Mouse (Mus musculus) kidney, embryonic 15.5 days (tissue): ENCODE results near the gene Lztfl1. TPM values are rescaled to one million over a fixed set of nuclear protein-coding genes. Genes with fewer than 3 reads are reported as not detected.
A peak's percentile ranks its signal among the peaks of the same experiment; 100 is the strongest.
"Not testable (repeated sequence)": the region's sequence is repeated elsewhere in the genome, so short reads cannot be mapped to it uniquely, and the experiment has no call there.

ENCODE experiments used
- ATAC-seq: fragments of 200-750 bp; cut with Nextera tagmentation; replicated peaks from 2 replicates; pipeline ENCODE4 v1.8.0; 2017; ENCODE audit warnings: moderate TSS enrichment; ENCODE audit not compliant: low FRiP score
- H3K27ac ChIP-seq: fragments of 300-500 bp; sonication (generic); 2 replicates; pipeline ENCODE4 v1.5.1; 2015; ENCODE audit warnings: mild to moderate bottlenecking, inconsistent platforms
- H3K27me3 ChIP-seq: fragments of 300-500 bp; sonication (generic); 2 replicates; pipeline ENCODE4 v1.6.1; 2015; ENCODE audit warnings: inconsistent platforms
- H3K36me3 ChIP-seq: fragments of 300-500 bp; sonication (generic); 2 replicates; pipeline ENCODE4 v1.6.1; 2015; ENCODE audit warnings: inconsistent platforms
- H3K4me1 ChIP-seq: fragments of 300-500 bp; sonication (generic); 2 replicates; pipeline ENCODE4 v1.6.1; 2015; ENCODE audit warnings: inconsistent platforms
- H3K4me2 ChIP-seq: fragments of 300-500 bp; sonication (generic); 2 replicates; pipeline ENCODE4 v1.6.1; 2015; ENCODE audit warnings: moderate library complexity, mild to moderate bottlenecking, inconsistent platforms
- H3K4me3 ChIP-seq: fragments of 300-500 bp; sonication (generic); replicated peaks from 2 replicates; pipeline ENCODE4 v1.5.1; 2015; ENCODE audit warnings: mild to moderate bottlenecking, inconsistent platforms
- H3K9ac ChIP-seq: fragments of 300-500 bp; sonication (generic); 2 replicates; pipeline ENCODE4 v1.6.1; 2015; ENCODE audit warnings: mild to moderate bottlenecking, inconsistent platforms
- H3K9me3 ChIP-seq: fragments of 300-500 bp; sonication (generic); replicated peaks from 2 replicates; pipeline ENCODE4 v1.6.1; 2016; ENCODE audit warnings: inconsistent platforms
- WGBS: fragments of 180-500 bp; shearing (Covaris S2); methylation state at CpG from one replicate; pipeline ENCODE4 v1.1.7; 2015; ENCODE audit warnings: mixed read lengths; 5-methylcytosine and 5-hydroxymethylcytosine counted together
- polyA plus RNA-seq: library from polyadenylated mRNA; unstranded; fragments of >200 nt; fragmentation: Nextera tagmentation; extraction: Ambion mirVana; gene quantifications from 2 replicates; pipeline ENCODE4 v1.2.1, GENCODE M21; 2015

Lztfl1 gene
- polyA plus RNA-seq = 47.6 and 56.0 TPM in 2 replicates

DNA sequence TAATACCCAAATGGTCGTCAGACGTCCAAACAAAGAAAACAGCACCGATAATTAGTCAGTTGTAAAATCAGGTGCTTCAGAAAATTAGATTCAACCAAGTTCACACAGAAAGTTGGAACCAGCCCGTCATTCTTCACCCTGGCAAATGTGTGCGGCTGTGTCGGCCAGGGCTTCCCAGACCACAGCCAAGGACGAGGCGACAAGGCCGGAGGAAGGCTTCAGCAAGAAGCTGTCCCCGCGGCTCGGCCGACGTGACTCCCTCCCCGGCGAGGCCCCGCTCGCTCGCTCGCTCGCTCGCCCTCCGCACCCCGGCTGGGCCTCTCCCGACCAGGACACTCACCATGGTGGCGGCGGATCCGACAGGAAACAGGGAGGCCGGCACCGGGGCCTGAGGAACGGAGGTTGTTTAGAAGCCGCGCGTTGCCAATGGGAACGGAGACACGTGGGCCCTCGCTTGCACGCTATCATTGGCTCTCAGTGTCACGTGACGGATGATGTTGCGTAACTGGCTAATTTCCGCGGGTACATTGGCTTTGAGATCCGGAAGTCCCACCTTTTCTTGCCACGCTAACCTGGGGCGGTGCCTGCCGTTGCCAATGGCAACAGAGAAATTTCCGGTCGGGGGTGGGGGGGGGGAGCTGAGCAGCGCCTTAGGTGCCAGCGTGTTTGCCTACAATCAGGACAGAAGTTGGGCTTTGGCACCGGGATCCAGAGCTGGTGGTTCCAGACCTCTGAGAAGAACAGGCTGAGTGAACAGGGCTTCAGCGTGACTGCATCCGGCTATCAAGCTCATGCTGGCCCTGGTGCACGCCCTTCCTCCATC lies at the start of gene Lztfl1:
Lztfl1 (minus strand) TSS at position 512 of the 823 bp plus-strand sequence.
- no peaks in the 10 kb centered on the region for H3K9me3 ChIP-seq
- under 1% methylated on average over 55 of the region's 55 CpGs for WGBS
- peak within 1 kb of the TSS; percentile 77 for H3K4me2 ChIP-seq
- H3K27ac ChIP-seq = peak within 1 kb of the TSS; percentile 83
- peak within 1 kb of the TSS; percentile 78 for H3K9ac ChIP-seq
- ATAC-seq = peak; percentile 100
- peaks cover 8% of the 10 kb centered on the region for H3K4me1 ChIP-seq
- H3K36me3 ChIP-seq = no peaks in the 10 kb centered on the region
- peak within 1 kb of the TSS; percentile 95 for H3K4me3 ChIP-seq
- H3K27me3 ChIP-seq = peaks cover 2% of the 10 kb centered on the region; the same call in 1 of the 2 replicates

- Histone ChIP-seq H3K9me3 (no peaks in the 10 kb centered on the region), H3K4me3 (no peak overlapping the region), H3K27me3 (no peaks in the 10 kb centered on the region), H3K4me2 (no peak overlapping the region), H3K36me3 (no peaks in the 10 kb centered on the region), H3K27ac (no peak overlapping the region), H3K9ac (no peak overlapping the region), H3K4me1 (no peaks in the 10 kb centered on the region)
- 74% methylated on average over 3 of the region's 3 CpGs for WGBS
- ATAC-seq = no peak
Observed at GRCm38 (mm10) chr9:123766996-123767395, 49.5 kb upstream of the Lztfl1 start.

- Histone ChIP-seq H3K27me3 (no peaks in the 10 kb centered on the region), H3K4me3 (no peak overlapping the region), H3K4me2 (no peak overlapping the region), H3K9me3 (no peaks in the 10 kb centered on the region), H3K9ac (no peak overlapping the region), H3K36me3 (no peaks in the 10 kb centered on the region), H3K27ac (no peak overlapping the region), H3K4me1 (no peaks in the 10 kb centered on the region)
- WGBS = 77% methylated on average over 3 of the region's 3 CpGs
- no peak for ATAC-seq
Observed at GRCm38 (mm10) chr9:123763771-123764170, 46.3 kb upstream of the Lztfl1 start.

- WGBS = 83% methylated on average over 4 of the region's 4 CpGs
- Histone ChIP-seq H3K9me3 (no peaks in the 10 kb centered on the region), H3K27ac (no peak overlapping the region), H3K27me3 (no peaks in the 10 kb centered on the region), H3K4me2 (no peak overlapping the region), H3K4me3 (no peak overlapping the region), H3K4me1 (no peaks in the 10 kb centered on the region), H3K9ac (no peak overlapping the region), H3K36me3 (no peaks in the 10 kb centered on the region)
- ATAC-seq = no peak
Observed at GRCm38 (mm10) chr9:123762886-123763285, 45.4 kb upstream of the Lztfl1 start.

GRCm38 (mm10) chr9:123760806-123761205 lies 43.3 kb upstream of the Lztfl1 start:
- Histone ChIP-seq H3K4me3 (no peak overlapping the region), H3K4me2 (no peak overlapping the region), H3K4me1 (no peaks in the 10 kb centered on the region), H3K9me3 (no peaks in the 10 kb centered on the region), H3K9ac (no peak overlapping the region), H3K36me3 (no peaks in the 10 kb centered on the region), H3K27me3 (no peaks in the 10 kb centered on the region), H3K27ac (no peak overlapping the region)
- no peak for ATAC-seq
- WGBS = 81% methylated on average over 3 of the region's 3 CpGs

DNA sequence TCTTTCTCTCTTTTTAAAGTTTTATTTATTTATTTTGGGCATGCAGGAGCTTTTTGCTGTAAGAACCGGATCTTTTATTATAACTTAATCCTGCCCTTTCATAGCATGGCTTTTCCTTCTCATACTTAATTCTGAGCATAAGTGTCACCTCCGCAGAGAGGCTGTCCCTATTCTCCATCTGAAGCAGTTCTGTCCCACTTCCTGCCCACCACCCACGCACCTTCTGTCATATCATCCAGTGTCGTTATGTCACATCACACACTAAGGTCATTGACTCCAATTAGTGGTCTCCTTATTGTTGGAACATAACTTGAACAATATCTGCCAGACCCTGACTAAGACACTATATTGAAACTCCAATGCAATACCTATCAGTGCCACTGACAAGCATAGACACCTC lies 41.1 kb upstream of the Lztfl1 start:
- ATAC-seq = no peak
- no peak overlapping the region for H3K4me2 ChIP-seq

DNA sequence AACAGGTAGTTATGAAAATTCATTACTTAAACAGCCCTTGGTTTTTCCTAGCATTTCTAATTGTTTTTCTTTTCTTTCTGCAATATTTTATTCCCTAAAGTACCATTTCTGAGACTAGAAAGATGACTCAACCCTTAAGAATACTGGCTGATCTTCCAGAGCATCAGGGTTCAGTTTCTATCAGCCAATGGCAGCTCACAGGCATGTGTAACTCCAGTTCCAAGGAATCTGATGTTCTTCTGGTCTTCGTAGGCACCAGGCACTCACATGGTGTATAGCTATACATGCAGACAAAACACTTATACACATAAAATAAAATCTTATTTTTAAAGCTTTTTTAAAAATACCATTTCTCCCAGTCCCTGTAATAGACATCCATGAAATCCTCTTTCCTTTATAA lies 40.7 kb upstream of the Lztfl1 start:
- no peaks in the 10 kb centered on the region for H3K27me3 ChIP-seq
- ATAC-seq = no peak
- WGBS = 74% methylated on average over 1 of the region's 1 CpGs

More for the DNA sequence above, 41.1 kb upstream of the Lztfl1 start:
- no peak overlapping the region for H3K9ac ChIP-seq
- H3K4me1 ChIP-seq = no peaks in the 10 kb centered on the region
- H3K9me3 ChIP-seq = no peaks in the 10 kb centered on the region
- H3K27ac ChIP-seq = no peak overlapping the region
- no peak overlapping the region for H3K4me3 ChIP-seq
- H3K27me3 ChIP-seq = no peaks in the 10 kb centered on the region
- H3K36me3 ChIP-seq = no peaks in the 10 kb centered on the region
- 74% methylated on average over 4 of the region's 4 CpGs for WGBS

GRCm38 (mm10) chr9:123757326-123757725 lies 39.8 kb upstream of the Lztfl1 start:
- no peak for ATAC-seq
- H3K9ac ChIP-seq = no peak overlapping the region
- H3K4me2 ChIP-seq = no peak overlapping the region
- no peaks in the 10 kb centered on the region for H3K9me3 ChIP-seq
- no peaks in the 10 kb centered on the region for H3K27me3 ChIP-seq
- H3K36me3 ChIP-seq = no peaks in the 10 kb centered on the region
- H3K4me3 ChIP-seq = no peak overlapping the region
- H3K27ac ChIP-seq = no peak overlapping the region
- 62% methylated on average over 2 of the region's 2 CpGs for WGBS
- H3K4me1 ChIP-seq = no peaks in the 10 kb centered on the region

More for the DNA sequence above, 40.7 kb upstream of the Lztfl1 start:
- Histone ChIP-seq H3K36me3 (no peaks in the 10 kb centered on the region), H3K27ac (no peak overlapping the region), H3K4me1 (no peaks in the 10 kb centered on the region), H3K9me3 (no peaks in the 10 kb centered on the region), H3K4me2 (no peak overlapping the region), H3K4me3 (no peak overlapping the region), H3K9ac (no peak overlapping the region)

DNA sequence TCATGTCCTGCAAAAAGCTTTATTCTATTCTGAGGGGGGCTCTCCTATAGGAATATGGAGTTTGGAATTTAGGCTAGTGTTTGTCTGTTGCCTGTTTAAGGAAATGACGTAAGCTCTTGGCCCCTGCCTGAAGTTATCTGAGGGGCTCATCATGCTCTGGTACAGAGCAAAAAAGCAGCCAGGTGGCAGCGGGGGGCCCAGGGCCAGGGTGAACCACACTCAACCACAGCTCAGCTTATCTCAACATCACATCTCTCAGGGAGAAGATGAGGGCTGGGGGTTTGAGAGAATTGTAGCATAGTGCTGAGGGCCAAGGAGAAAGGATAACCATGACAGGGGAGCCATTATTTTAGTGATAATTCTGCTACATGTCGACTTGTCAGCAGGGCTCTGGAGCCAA lies 39.3 kb upstream of the Lztfl1 start:
- WGBS = 77% methylated on average over 3 of the region's 3 CpGs
- Histone ChIP-seq H3K27me3 (no peaks in the 10 kb centered on the region), H3K4me3 (no peak overlapping the region), H3K27ac (no peak overlapping the region), H3K4me1 (no peaks in the 10 kb centered on the region), H3K4me2 (no peak overlapping the region), H3K9me3 (no peaks in the 10 kb centered on the region), H3K9ac (no peak overlapping the region), H3K36me3 (no peaks in the 10 kb centered on the region)
- ATAC-seq = no peak

DNA sequence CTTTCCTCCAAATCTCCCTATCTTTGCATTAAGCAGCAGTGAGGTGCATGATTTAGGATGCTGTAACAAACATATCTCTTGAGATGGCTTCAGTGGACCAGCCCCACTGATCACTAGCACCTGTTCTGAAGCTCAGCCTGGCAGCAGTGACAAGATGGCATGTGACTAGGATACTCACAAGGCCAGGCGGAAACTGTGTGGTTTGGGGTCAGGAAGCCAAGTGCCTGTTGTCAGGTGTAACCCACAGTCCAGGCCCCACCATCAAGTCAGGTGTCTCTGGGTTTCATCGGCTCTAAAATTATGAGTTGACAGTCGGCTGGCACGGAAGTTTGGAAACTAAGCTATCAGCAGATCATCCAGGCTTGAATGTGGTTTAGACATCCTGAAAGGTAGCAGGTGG lies 36.8 kb upstream of the Lztfl1 start:
- WGBS = 83% methylated on average over 4 of the region's 4 CpGs
- Histone ChIP-seq H3K27ac (no peak overlapping the region), H3K36me3 (no peaks in the 10 kb centered on the region), H3K9me3 (no peaks in the 10 kb centered on the region), H3K4me2 (no peak overlapping the region), H3K27me3 (no peaks in the 10 kb centered on the region), H3K4me1 (no peaks in the 10 kb centered on the region), H3K4me3 (no peak overlapping the region), H3K9ac (no peak overlapping the region)
- no peak for ATAC-seq

GRCm38 (mm10) chr9:123749687-123750086 lies 32.2 kb upstream of the Lztfl1 start:
- 89% methylated on average over 8 of the region's 8 CpGs for WGBS
- ATAC-seq = not testable (repeated sequence)

GRCm38 (mm10) chr9:123740799-123741198 lies 23.3 kb upstream of the Lztfl1 start:
- H3K9ac ChIP-seq = no peak overlapping the region
- no peak for ATAC-seq
- WGBS = 90% methylated on average over 4 of the region's 4 CpGs
- H3K4me3 ChIP-seq = no peak overlapping the region
- H3K9me3 ChIP-seq = no peaks in the 10 kb centered on the region
- H3K27me3 ChIP-seq = no peaks in the 10 kb centered on the region
- H3K27ac ChIP-seq = no peak overlapping the region
- H3K4me1 ChIP-seq = no peaks in the 10 kb centered on the region
- no peaks in the 10 kb centered on the region for H3K36me3 ChIP-seq
- no peak overlapping the region for H3K4me2 ChIP-seq

More at GRCm38 (mm10) chr9:123749687-123750086, 32.2 kb upstream of the Lztfl1 start:
- not testable (repeated sequence) for H3K27me3 ChIP-seq, H3K4me1 ChIP-seq, H3K36me3 ChIP-seq, H3K27ac ChIP-seq, H3K9me3 ChIP-seq, H3K4me2 ChIP-seq, H3K9ac ChIP-seq, H3K4me3 ChIP-seq
